Mouse (Mus musculus) heart, postnatal 0 days (tissue): ENCODE data around the gene Slc25a23. TPM values are rescaled to one million over a fixed set of nuclear protein-coding genes. Genes with fewer than 3 reads are reported as not detected.

Experiments used
- ATAC-seq: fragments of 200-750 bp; cut with Nextera tagmentation; 2 replicates; pipeline ENCODE4 v1.8.0; 2017; ENCODE audit warnings: low read depth, moderate number of reproducible peaks, moderate library complexity; ENCODE audit not compliant: insufficient read depth
- DNase-seq: peaks from one replicate; pipeline ENCODE4 v3.0.0-alpha.2; 2016; ENCODE audit warnings: low spot score
- H3K27ac ChIP-seq: fragments of 300-500 bp; sonication (generic); 2 replicates; pipeline ENCODE4 v1.5.1; 2014; ENCODE audit warnings: low read depth, mild to moderate bottlenecking
- H3K27me3 ChIP-seq: fragments of 300-500 bp; sonication (generic); 2 replicates; pipeline ENCODE4 v1.6.1; 2014; ENCODE audit warnings: low read length, mixed read lengths; ENCODE audit not compliant: control insufficient read depth, insufficient read depth
- H3K36me3 ChIP-seq: fragments of 300-500 bp; sonication (generic); replicated peaks from 2 replicates; pipeline ENCODE4 v1.6.1; 2014; ENCODE audit warnings: low read length, mixed read lengths; ENCODE audit not compliant: control insufficient read depth, insufficient read depth
- H3K4me1 ChIP-seq: fragments of 300-500 bp; sonication (generic); 2 replicates; pipeline ENCODE4 v1.6.1; 2014; ENCODE audit warnings: antibody characterized with exemption; ENCODE audit not compliant: control insufficient read depth, insufficient read depth
- H3K4me2 ChIP-seq: fragments of 300-500 bp; sonication (generic); 2 replicates; pipeline ENCODE4 v1.6.1; 2014; ENCODE audit warnings: low read depth, mild to moderate bottlenecking, low read length, moderate library complexity
- H3K4me3 ChIP-seq: fragments of 300-500 bp; sonication (generic); 2 replicates; pipeline ENCODE4 v1.5.1; 2014; ENCODE audit warnings: low read depth, low read length
- H3K9ac ChIP-seq: fragments of 300-500 bp; sonication (generic); replicated peaks from 2 replicates; pipeline ENCODE4 v1.6.1; 2014; ENCODE audit warnings: low read depth, low read length, mixed read lengths
- H3K9me3 ChIP-seq: fragments of 300-500 bp; sonication (generic); replicated peaks from 2 replicates; pipeline ENCODE4 v1.6.1; 2016; ENCODE audit warnings: low read length; ENCODE audit not compliant: control insufficient read depth
- CTCF ChIP-seq: IDR thresholded peaks from 2 replicates; pipeline ENCODE4 v1.5.1; 2016; ENCODE audit warnings: antibody characterized with exemption, control low read depth, low read depth
- EP300 ChIP-seq: IDR thresholded peaks from 2 replicates; pipeline ENCODE4 v1.6.1; 2016; ENCODE audit warnings: antibody characterized with exemption, low read depth
- WGBS: fragments of 180-500 bp; shearing (Covaris S2); extraction: QIAGEN DNeasy Blood & Tissue Kit; methylation state at CpG from one replicate; pipeline ENCODE4 v1.1.7; 2014; 5-methylcytosine and 5-hydroxymethylcytosine counted together
- polyA plus RNA-seq: library from polyadenylated mRNA; unstranded; fragments of >200 nt; fragmentation: Nextera tagmentation; extraction: Ambion mirVana; gene quantifications from 2 replicates; pipeline ENCODE4 v1.2.1, GENCODE M21; 2015
- total RNA-seq: library from RNA; depleted of rRNA; stranded (reverse); fragments of >200 nt; gene quantifications from 2 replicates; pipeline ENCODE4 v1.2.3, GENCODE M21; 2014; ENCODE audit warnings: low replicate concordance

The Slc25a23 gene
- total and polyA plus RNA-seq, 2 experiments from 2014 or later = 13.3 to 47.5 TPM

GRCm38 (mm10) chr17:57082481-57082880 lies 22.8 kb upstream of the Slc25a23 start:
- WGBS = 61% methylated on average over 5 of the region's 5 CpGs
- ATAC-seq = no peak
- H3K4me3 ChIP-seq = no peak overlapping the region

GRCm38 (mm10) chr17:57081234-57081842 lies 21.7 kb upstream of the Slc25a23 start:
- H3K4me2 ChIP-seq = no peak overlapping the region
- H3K27ac ChIP-seq = no peak overlapping the region
- no peaks in the 10 kb centered on the region for H3K27me3 ChIP-seq
- no peaks in the 10 kb centered on the region for H3K36me3 ChIP-seq
- DNase-seq = no peak
- H3K4me3 ChIP-seq = no peak overlapping the region
- no peaks in the 10 kb centered on the region for H3K9me3 ChIP-seq
- no peak overlapping the region for H3K9ac ChIP-seq
- 89% methylated on average over 31 of the region's 31 CpGs for WGBS
- no peaks in the 10 kb centered on the region for H3K4me1 ChIP-seq
- TF ChIP-seq CTCF = no peak
- no peak for ATAC-seq

More at GRCm38 (mm10) chr17:57082481-57082880, 22.8 kb upstream of the Slc25a23 start:
- DNase-seq = no peak
- Histone ChIP-seq H3K9me3 (no peaks in the 10 kb centered on the region), H3K4me1 (no peaks in the 10 kb centered on the region), H3K9ac (no peak overlapping the region), H3K27ac (no peak overlapping the region), H3K4me2 (no peak overlapping the region), H3K27me3 (peaks cover 9% of the 10 kb centered on the region; the same call in 1 of the 2 replicates), H3K36me3 (no peaks in the 10 kb centered on the region)
- TF ChIP-seq CTCF (no peak), EP300 (no peak)

GRCm38 (mm10) chr17:57079919-57080318 lies 20.3 kb upstream of the Slc25a23 start:
- no peak overlapping the region for H3K4me2 ChIP-seq
- no peak overlapping the region for H3K27ac ChIP-seq
- TF ChIP-seq EP300 (no peak), CTCF (no peak)
- no peak overlapping the region for H3K4me3 ChIP-seq
- 62% methylated on average over 3 of the region's 3 CpGs for WGBS
- H3K4me1 ChIP-seq = no peaks in the 10 kb centered on the region
- H3K9ac ChIP-seq = no peak overlapping the region
- DNase-seq = no peak
- H3K27me3 ChIP-seq = no peaks in the 10 kb centered on the region
- ATAC-seq = no peak
- H3K9me3 ChIP-seq = no peaks in the 10 kb centered on the region
- no peaks in the 10 kb centered on the region for H3K36me3 ChIP-seq

- DNase-seq (no peak), ATAC-seq (peak; percentile 33; the same call in 1 of the 2 replicates)
- no peaks in the 10 kb centered on the region for H3K36me3 ChIP-seq
- H3K4me1 ChIP-seq = no peaks in the 10 kb centered on the region
- H3K9ac ChIP-seq = peak within 1 kb of the TSS; percentile 35; the same call in 1 of the 2 replicates
- H3K4me3 ChIP-seq = peak within 1 kb of the TSS; percentile 13; the same call in 1 of the 2 replicates
- no peaks in the 10 kb centered on the region for H3K9me3 ChIP-seq
- WGBS = 37% methylated on average over 6 of the region's 6 CpGs
- H3K4me2 ChIP-seq = peak within 1 kb of the TSS; percentile 44; the same call in 1 of the 2 replicates
- H3K27me3 ChIP-seq = no peaks in the 10 kb centered on the region
- H3K27ac ChIP-seq = peak within 1 kb of the TSS; percentile 44; the same call in 1 of the 2 replicates
- TF ChIP-seq EP300 (no peak), CTCF (no peak)
Observed at GRCm38 (mm10) chr17:57078336-57078735, 18.7 kb upstream of the Slc25a23 start, which contains the start of gene Dennd1c. TSS of gene Dennd1c (minus strand) at chr17:57078514.

- H3K4me1 ChIP-seq = no peaks in the 10 kb centered on the region
- no peak overlapping the region for H3K4me3 ChIP-seq
- 52% methylated on average over 3 of the region's 3 CpGs for WGBS
- H3K9me3 ChIP-seq = no peaks in the 10 kb centered on the region
- no peak for DNase-seq
- H3K36me3 ChIP-seq = no peaks in the 10 kb centered on the region
- H3K4me2 ChIP-seq = no peak overlapping the region
- no peak for ATAC-seq
- H3K27ac ChIP-seq = no peak overlapping the region
- TF ChIP-seq CTCF (no peak), EP300 (no peak)
- no peak overlapping the region for H3K9ac ChIP-seq
- H3K27me3 ChIP-seq = no peaks in the 10 kb centered on the region
Observed at GRCm38 (mm10) chr17:57076916-57077315, 17.3 kb upstream of the Slc25a23 start.

GRCm38 (mm10) chr17:57070699-57071098 lies 11.0 kb upstream of the Slc25a23 start:
- H3K9ac ChIP-seq = no peak overlapping the region
- H3K27ac ChIP-seq = no peak overlapping the region
- no peak for DNase-seq
- no peak overlapping the region for H3K4me2 ChIP-seq
- H3K36me3 ChIP-seq = no peaks in the 10 kb centered on the region
- H3K9me3 ChIP-seq = no peaks in the 10 kb centered on the region
- no peak overlapping the region for H3K4me3 ChIP-seq
- 0 out of 2 replicates have a peak, but pooled peaks cover 16% of the 10 kb centered on the region for H3K27me3 ChIP-seq
- TF ChIP-seq EP300 = no peak
- no peak for TF ChIP-seq CTCF
- H3K4me1 ChIP-seq = no peaks in the 10 kb centered on the region
- ATAC-seq = no peak
- 8% methylated on average over 11 of the region's 11 CpGs for WGBS
